Mouse (Mus musculus): Measurements from ENCODE around the gene Trim47. TPM values are rescaled to one million over a fixed set of nuclear protein-coding genes. Genes with fewer than 3 reads are reported as not detected.
"Not testable (repeated sequence)": the region's sequence is repeated elsewhere in the genome, so short reads cannot be mapped to it uniquely, and the experiment has no call there.

Trim47 gene
- polyA plus RNA-seq, 1 experiment from 2014 or later = 4.4 TPM

GRCm38 (mm10) chr11:116103572-116103971 lies 23.4 kb downstream of the Trim47 start:
- Histone ChIP-seq H3K9ac (0 out of 2 replicates have a peak overlapping the region, but pooled peaks have one; percentile 25), H3K27me3 (peaks cover 32% of the 10 kb centered on the region), H3K4me2 (replicated peaks) (no peak overlapping the region), H3K36me3 (no peaks in the 10 kb centered on the region), H3K27ac (0 out of 2 replicates have a peak overlapping the region, but pooled peaks have one; percentile 41), H3K4me3 (no peak overlapping the region), H3K9me3 (replicated peaks) (no peaks in the 10 kb centered on the region), H3K4me1 (peaks cover 38% of the 10 kb centered on the region)
- WGBS = 76% methylated on average over 12 of the region's 12 CpGs
- no peak for ATAC-seq (ENCODE audit: low FRiP score)

GRCm38 (mm10) chr11:116102472-116102871 lies 24.5 kb downstream of the Trim47 start:
- no peak for ATAC-seq (ENCODE audit: low FRiP score)
- Histone ChIP-seq H3K36me3 (no peaks in the 10 kb centered on the region), H3K9me3 (replicated peaks) (no peaks in the 10 kb centered on the region), H3K4me2 (replicated peaks) (no peak overlapping the region), H3K27me3 (peaks cover 21% of the 10 kb centered on the region), H3K4me1 (peaks cover 31% of the 10 kb centered on the region), H3K27ac (peak overlapping the region; percentile 62), H3K9ac (no peak overlapping the region), H3K4me3 (no peak overlapping the region)
- 62% methylated on average over 3 of the region's 4 CpGs for WGBS

- H3K4me3 ChIP-seq = no peak overlapping the region
- peak overlapping the region; percentile 62 for H3K27ac ChIP-seq
- no peak overlapping the region for H3K4me2 ChIP-seq (replicated peaks)
- H3K27me3 ChIP-seq = peaks cover 16% of the 10 kb centered on the region
- peaks cover 30% of the 10 kb centered on the region for H3K4me1 ChIP-seq
- H3K9ac ChIP-seq = no peak overlapping the region
- no peak for ATAC-seq (ENCODE audit: low FRiP score)
- 34% methylated on average over 10 of the region's 11 CpGs for WGBS
- H3K36me3 ChIP-seq = no peaks in the 10 kb centered on the region
- H3K9me3 ChIP-seq (replicated peaks) = no peaks in the 10 kb centered on the region
These were observed 25.1 kb downstream of the Trim47 start for GRCm38 (mm10) chr11:116101931-116102381.

- 89% methylated on average over 7 of the region's 7 CpGs for WGBS
- peaks cover 20% of the 10 kb centered on the region for H3K4me1 ChIP-seq
- H3K36me3 ChIP-seq = no peaks in the 10 kb centered on the region
- H3K4me2 ChIP-seq (replicated peaks) = no peak overlapping the region
- no peak overlapping the region for H3K27ac ChIP-seq
- peaks cover 4% of the 10 kb centered on the region; the same call in 1 of the 2 replicates for H3K9me3 ChIP-seq (replicated peaks)
- ATAC-seq (ENCODE audit: low FRiP score) = no peak
- peaks cover 5% of the 10 kb centered on the region for H3K27me3 ChIP-seq
- no peak overlapping the region for H3K9ac ChIP-seq
- H3K4me3 ChIP-seq = no peak overlapping the region
These were observed 26.2 kb downstream of the Trim47 start for GRCm38 (mm10) chr11:116100839-116101238.

- H3K4me1 ChIP-seq = peaks cover 20% of the 10 kb centered on the region
- H3K4me3 ChIP-seq = no peak overlapping the region
- ATAC-seq (ENCODE audit: low FRiP score) = no peak
- H3K27ac ChIP-seq = no peak overlapping the region
- H3K9me3 ChIP-seq (replicated peaks) = peaks cover 4% of the 10 kb centered on the region; the same call in 1 of the 2 replicates
- no peak overlapping the region for H3K4me2 ChIP-seq (replicated peaks)
- H3K27me3 ChIP-seq = peaks cover under 1% of the 10 kb centered on the region
- no peak overlapping the region for H3K9ac ChIP-seq
- H3K36me3 ChIP-seq = no peaks in the 10 kb centered on the region
- WGBS = 82% methylated on average over 6 of the region's 6 CpGs
These were observed 26.6 kb downstream of the Trim47 start for GRCm38 (mm10) chr11:116100385-116100784.

- Histone ChIP-seq H3K9ac (no peak overlapping the region), H3K27me3 (no peaks in the 10 kb centered on the region), H3K27ac (no peak overlapping the region), H3K9me3 (replicated peaks) (peaks cover 4% of the 10 kb centered on the region; the same call in 1 of the 2 replicates), H3K4me3 (no peak overlapping the region), H3K36me3 (no peaks in the 10 kb centered on the region), H3K4me2 (replicated peaks) (no peak overlapping the region), H3K4me1 (peaks cover 18% of the 10 kb centered on the region)
- 83% methylated on average over 6 of the region's 6 CpGs for WGBS
- ATAC-seq (ENCODE audit: low FRiP score) = no peak
These were observed 27.5 kb downstream of the Trim47 start for GRCm38 (mm10) chr11:116099462-116099861.

GRCm38 (mm10) chr11:116098711-116099460 lies 28.1 kb downstream of the Trim47 start:
- Histone ChIP-seq H3K4me1 (peaks cover 12% of the 10 kb centered on the region), H3K4me2 (replicated peaks) (no peak overlapping the region), H3K27ac (no peak overlapping the region), H3K27me3 (no peaks in the 10 kb centered on the region), H3K9ac (no peak overlapping the region), H3K36me3 (no peaks in the 10 kb centered on the region), H3K4me3 (no peak overlapping the region), H3K9me3 (replicated peaks) (peaks cover 4% of the 10 kb centered on the region; the same call in 1 of the 2 replicates)
- WGBS = 76% methylated on average over 14 of the region's 14 CpGs
- ATAC-seq (ENCODE audit: low FRiP score) = no peak

GRCm38 (mm10) chr11:116096213-116097108 lies 30.5 kb downstream of the Trim47 start:
- WGBS = 94% methylated on average over 5 of the region's 5 CpGs
- no peak overlapping the region for H3K4me3 ChIP-seq

GRCm38 (mm10) chr11:116095573-116095972 lies 31.4 kb downstream of the Trim47 start:
- Histone ChIP-seq H3K4me1 (no peaks in the 10 kb centered on the region), H3K9me3 (replicated peaks) (peaks cover 4% of the 10 kb centered on the region; the same call in 1 of the 2 replicates), H3K4me3 (no peak overlapping the region), H3K9ac (no peak overlapping the region), H3K36me3 (no peaks in the 10 kb centered on the region), H3K27ac (no peak overlapping the region), H3K27me3 (no peaks in the 10 kb centered on the region), H3K4me2 (replicated peaks) (no peak overlapping the region)
- 76% methylated on average over 3 of the region's 3 CpGs for WGBS
- no peak for ATAC-seq (ENCODE audit: low FRiP score)

More at GRCm38 (mm10) chr11:116096213-116097108, 30.5 kb downstream of the Trim47 start:
- Histone ChIP-seq H3K9ac (no peak overlapping the region), H3K4me2 (replicated peaks) (no peak overlapping the region), H3K4me1 (no peaks in the 10 kb centered on the region), H3K27me3 (no peaks in the 10 kb centered on the region), H3K27ac (no peak overlapping the region), H3K36me3 (no peaks in the 10 kb centered on the region), H3K9me3 (replicated peaks) (peaks cover 4% of the 10 kb centered on the region; the same call in 1 of the 2 replicates)
- ATAC-seq (ENCODE audit: low FRiP score) = no peak

- H3K27ac ChIP-seq = no peak overlapping the region
- H3K9ac ChIP-seq = no peak overlapping the region
- no peaks in the 10 kb centered on the region for H3K36me3 ChIP-seq
- no peak overlapping the region for H3K4me2 ChIP-seq (replicated peaks)
- peaks cover 4% of the 10 kb centered on the region; the same call in 1 of the 2 replicates for H3K9me3 ChIP-seq (replicated peaks)
- 64% methylated on average over 16 of the region's 16 CpGs for WGBS
- no peak overlapping the region for H3K4me3 ChIP-seq
- H3K4me1 ChIP-seq = no peaks in the 10 kb centered on the region
- no peak for ATAC-seq (ENCODE audit: low FRiP score)
- no peaks in the 10 kb centered on the region for H3K27me3 ChIP-seq
These were observed 33.0 kb downstream of the Trim47 start for GRCm38 (mm10) chr11:116093771-116094565.

GRCm38 (mm10) chr11:116092959-116093358 lies 34.1 kb downstream of the Trim47 start:
- H3K4me3 ChIP-seq; H3K27me3 ChIP-seq; H3K9me3 ChIP-seq (replicated peaks); ATAC-seq (ENCODE audit: low FRiP score); H3K4me1 ChIP-seq; H3K4me2 ChIP-seq (replicated peaks); H3K36me3 ChIP-seq; H3K9ac ChIP-seq; H3K27ac ChIP-seq: not testable (repeated sequence)
- 90% methylated on average over 6 of the region's 6 CpGs for WGBS

Measured in hindbrain, embryonic 12.5 days (tissue).